ENCODE assay signal across 30 mouse cellular contexts in genomic region chr2:6537326-6537725, GRCm38 (mm10).
A peak's percentile ranks its signal among the peaks of the same experiment; 100 is the strongest.
DNase-seq lines count a peak whose midpoint lies in the region; ATAC-seq and TF ChIP-seq lines count a peak whose summit lies in the region.
"Had no signal": no experiment of that assay in that cellular context is flagged by ENCODE, and none has a peak within 500 bp of the region (broad histone marks: within the 10 kb centered on the region; RNA-seq: fewer than 3 reads in every experiment).

No protein-coding gene starts in this region.

- DNase-seq in forebrain, embryonic 14.5 days (ENCODE audit: low spot score): no peak
- no peak for DNase-seq in forebrain, embryonic 10.5 days (ENCODE audit: extremely low spot score, low spot score)
- no peak for DNase-seq in hindbrain, postnatal 0 days (ENCODE audit: low spot score)
- no peak for DNase-seq in hindbrain, embryonic 14.5 days (ENCODE audit: low spot score)
- DNase-seq in forebrain, postnatal 0 days: no peak
- no peak for DNase-seq in gastrocnemius, postnatal 14 days
- DNase-seq: adrenal gland, adult 8-10 months; cerebellum, adult 2 months; cerebellum, postnatal 14 days; gastrocnemius, adult 2 months; heart, postnatal 4 days; kidney, adult 18-20 months; kidney, postnatal 25 days; layer of hippocampus, postnatal 36 days; left cerebral cortex, postnatal 4 days; liver, embryonic 13.5 days; lung, postnatal 4 days; thymus, adult 2 months; thymus, postnatal 36 days had no signal

- H3K4me3 ChIP-seq in forebrain, embryonic 14.5 days (ENCODE audit: low read depth, low read length): no peak overlapping the region
- H3K4me3 ChIP-seq in forebrain, embryonic 10.5 days: no peak overlapping the region
- no peak overlapping the region for H3K4me3 ChIP-seq in hindbrain, postnatal 0 days (ENCODE audit: low read length)
- H3K4me3 ChIP-seq in hindbrain, embryonic 14.5 days (replicated peaks; ENCODE audit: low read length): no peak overlapping the region
- no peak overlapping the region for H3K4me3 ChIP-seq in midbrain, embryonic 16.5 days (ENCODE audit: low read depth, low read length)
- H3K4me3 ChIP-seq in midbrain, embryonic 13.5 days (replicated peaks): no peak overlapping the region
- no peak overlapping the region for H3K4me3 ChIP-seq in forebrain, postnatal 0 days (ENCODE audit: low read depth, low read length)
- H3K4me3 ChIP-seq: erythroblast, embryonic 14.5 days; gastrocnemius, adult 2 months; heart, embryonic 15.5 days; hindbrain, embryonic 13.5 days; kidney, embryonic 15.5 days; limb, embryonic 15.5 days; liver, embryonic 13.5 days; neural tube, embryonic 13.5 days; stomach, embryonic 15.5 days had no signal

- H3K9me3 ChIP-seq in forebrain, embryonic 14.5 days (replicated peaks; ENCODE audit: control insufficient read depth, low read length): no peaks in the 10 kb centered on the region
- H3K9me3 ChIP-seq in forebrain, embryonic 10.5 days: no peaks in the 10 kb centered on the region
- no peaks in the 10 kb centered on the region for H3K9me3 ChIP-seq in hindbrain, postnatal 0 days (ENCODE audit: low read length)
- no peaks in the 10 kb centered on the region for H3K9me3 ChIP-seq in hindbrain, embryonic 14.5 days (ENCODE audit: control insufficient read depth, low read length)
- H3K9me3 ChIP-seq in midbrain, embryonic 16.5 days (replicated peaks; ENCODE audit: control insufficient read depth, low read length, poor library complexity, severe bottlenecking): no peaks in the 10 kb centered on the region
- H3K9me3 ChIP-seq in midbrain, embryonic 13.5 days: no peaks in the 10 kb centered on the region
- no peaks in the 10 kb centered on the region for H3K9me3 ChIP-seq in forebrain, postnatal 0 days (ENCODE audit: low read length)
- H3K9me3 ChIP-seq: G1E; heart, embryonic 15.5 days; hindbrain, embryonic 13.5 days; kidney, embryonic 15.5 days; limb, embryonic 15.5 days; liver, embryonic 13.5 days; neural tube, embryonic 13.5 days; stomach, embryonic 15.5 days had no signal

- no peak overlapping the region for H3K9ac ChIP-seq in forebrain, embryonic 14.5 days (ENCODE audit: low read length)
- no peak overlapping the region for H3K9ac ChIP-seq in hindbrain, postnatal 0 days (replicated peaks; ENCODE audit: low read length)
- no peak overlapping the region for H3K9ac ChIP-seq in hindbrain, embryonic 14.5 days
- H3K9ac ChIP-seq in midbrain, embryonic 16.5 days (ENCODE audit: low read depth, low read length): no peak overlapping the region
- H3K9ac ChIP-seq in midbrain, embryonic 13.5 days (replicated peaks): no peak overlapping the region
- no peak overlapping the region for H3K9ac ChIP-seq in forebrain, postnatal 0 days
- H3K9ac ChIP-seq: heart, embryonic 15.5 days; hindbrain, embryonic 13.5 days; kidney, embryonic 15.5 days; limb, embryonic 15.5 days; liver, embryonic 13.5 days; neural tube, embryonic 13.5 days; stomach, embryonic 15.5 days had no signal

- intact Hi-C loops in gastrocnemius, postnatal 14 days (cut with DNase I; ENCODE audit: low total_unique reads): no loop called here

- TF ChIP-seq CTCF in hindbrain, postnatal 0 days (IDR thresholded peaks at IDR 0.05; ENCODE audit: low read depth): no peak
- no peak for TF ChIP-seq CTCF in forebrain, postnatal 0 days (IDR thresholded peaks at IDR 0.05; ENCODE audit: low read depth)

- no peak overlapping the region for H3K4me2 ChIP-seq in forebrain, embryonic 14.5 days (ENCODE audit: low read length)
- no peak overlapping the region for H3K4me2 ChIP-seq in hindbrain, postnatal 0 days (ENCODE audit: low read depth, low read length)
- H3K4me2 ChIP-seq in hindbrain, embryonic 14.5 days (replicated peaks): no peak overlapping the region
- H3K4me2 ChIP-seq in midbrain, embryonic 16.5 days (ENCODE audit: low read length): no peak overlapping the region
- H3K4me2 ChIP-seq in midbrain, embryonic 13.5 days (replicated peaks): no peak overlapping the region
- H3K4me2 ChIP-seq in forebrain, postnatal 0 days (ENCODE audit: low read depth): no peak overlapping the region
- H3K4me2 ChIP-seq: heart, embryonic 15.5 days; hindbrain, embryonic 13.5 days; kidney, embryonic 15.5 days; limb, embryonic 15.5 days; liver, embryonic 13.5 days; neural tube, embryonic 13.5 days; stomach, embryonic 15.5 days had no signal

- no peaks in the 10 kb centered on the region for H3K4me1 ChIP-seq in forebrain, embryonic 14.5 days (ENCODE audit: control insufficient read depth, insufficient read depth, low read length)
- no peaks in the 10 kb centered on the region for H3K4me1 ChIP-seq in forebrain, embryonic 10.5 days
- no peaks in the 10 kb centered on the region for H3K4me1 ChIP-seq in hindbrain, postnatal 0 days (ENCODE audit: insufficient read depth, low read length)
- H3K4me1 ChIP-seq in hindbrain, embryonic 14.5 days (replicated peaks; ENCODE audit: control insufficient read depth, insufficient read depth, low read length): no peaks in the 10 kb centered on the region
- H3K4me1 ChIP-seq in midbrain, embryonic 16.5 days (ENCODE audit: control insufficient read depth, insufficient read depth, low read length): peaks cover 6% of the 10 kb centered on the region; the same call in 1 of the 2 replicates
- H3K4me1 ChIP-seq in midbrain, embryonic 13.5 days (replicated peaks): no peaks in the 10 kb centered on the region
- no peaks in the 10 kb centered on the region for H3K4me1 ChIP-seq in forebrain, postnatal 0 days (ENCODE audit: insufficient read depth)
- H3K4me1 ChIP-seq: kidney, embryonic 15.5 days; limb, embryonic 15.5 days; liver, embryonic 13.5 days; neural tube, embryonic 13.5 days; stomach, embryonic 15.5 days had no signal

- 82% methylated on average over 3 of the region's 3 CpGs for WGBS in forebrain, embryonic 14.5 days
- WGBS in forebrain, embryonic 10.5 days: 90% methylated on average over 3 of the region's 3 CpGs
- 56% methylated on average over 3 of the region's 3 CpGs for WGBS in hindbrain, postnatal 0 days
- WGBS in hindbrain, embryonic 14.5 days: 79% methylated on average over 3 of the region's 3 CpGs
- 64% methylated on average over 3 of the region's 3 CpGs for WGBS in midbrain, embryonic 16.5 days
- 83% methylated on average over 3 of the region's 3 CpGs for whole genome bisulfite sequencing in midbrain, embryonic 13.5 days
- WGBS in forebrain, postnatal 0 days: 59% methylated on average over 3 of the region's 3 CpGs

- ATAC-seq in forebrain, embryonic 14.5 days: peak; percentile 35; the same call in 1 of the 2 replicates
- ATAC-seq in hindbrain, postnatal 0 days: peak; percentile 36; the same call in 1 of the 2 replicates
- no peak for ATAC-seq in hindbrain, embryonic 14.5 days (ENCODE audit: low FRiP score)
- ATAC-seq in midbrain, embryonic 16.5 days: 0 out of 2 replicates have a peak, but pooled peaks have one; percentile 31
- no peak for ATAC-seq in midbrain, embryonic 13.5 days
- peak; percentile 45 for ATAC-seq in forebrain, postnatal 0 days
- ATAC-seq: inflammation-experienced regulatory T-cells, adult 6 months had no signal

- no peaks in the 10 kb centered on the region for H3K27me3 ChIP-seq in forebrain, embryonic 14.5 days (replicated peaks; ENCODE audit: control insufficient read depth, insufficient read depth, low read length)
- no peaks in the 10 kb centered on the region for H3K27me3 ChIP-seq in forebrain, embryonic 10.5 days (ENCODE audit: poor library complexity, severe bottlenecking)
- no peaks in the 10 kb centered on the region for H3K27me3 ChIP-seq in hindbrain, postnatal 0 days (ENCODE audit: insufficient read depth, low read length)
- H3K27me3 ChIP-seq in hindbrain, embryonic 14.5 days (ENCODE audit: control insufficient read depth, insufficient read depth, low read length): no peaks in the 10 kb centered on the region
- no peaks in the 10 kb centered on the region for H3K27me3 ChIP-seq in midbrain, embryonic 16.5 days (ENCODE audit: control insufficient read depth, insufficient read depth, low read depth, low read length)
- H3K27me3 ChIP-seq in midbrain, embryonic 13.5 days: no peaks in the 10 kb centered on the region
- H3K27me3 ChIP-seq in forebrain, postnatal 0 days (ENCODE audit: insufficient read depth, low read length): no peaks in the 10 kb centered on the region
- H3K27me3 ChIP-seq: heart, embryonic 15.5 days; hindbrain, embryonic 13.5 days; kidney, embryonic 15.5 days; limb, embryonic 15.5 days; liver, embryonic 13.5 days; neural tube, embryonic 13.5 days; stomach, embryonic 15.5 days had no signal

- peaks cover 17% of the 10 kb centered on the region for H3K36me3 ChIP-seq in forebrain, embryonic 14.5 days (ENCODE audit: control insufficient read depth, insufficient read depth, low read length)
- 0 out of 2 replicates have a peak, but pooled peaks cover 6% of the 10 kb centered on the region for H3K36me3 ChIP-seq in forebrain, embryonic 10.5 days (replicated peaks)
- peaks cover 7% of the 10 kb centered on the region; the same call in 1 of the 2 replicates for H3K36me3 ChIP-seq in hindbrain, postnatal 0 days (ENCODE audit: insufficient read depth, low read length)
- H3K36me3 ChIP-seq in hindbrain, embryonic 14.5 days (replicated peaks; ENCODE audit: control insufficient read depth, insufficient read depth): peaks cover 6% of the 10 kb centered on the region
- H3K36me3 ChIP-seq in midbrain, embryonic 16.5 days (ENCODE audit: control insufficient read depth, insufficient read depth, low read length): 0 out of 2 replicates have a peak, but pooled peaks cover 3% of the 10 kb centered on the region
- peaks cover 5% of the 10 kb centered on the region for H3K36me3 ChIP-seq in midbrain, embryonic 13.5 days
- peaks cover 10% of the 10 kb centered on the region for H3K36me3 ChIP-seq in forebrain, postnatal 0 days (ENCODE audit: insufficient read depth)
- H3K36me3 ChIP-seq: G1E; heart, embryonic 15.5 days; kidney, embryonic 15.5 days; limb, embryonic 15.5 days; liver, embryonic 13.5 days; stomach, embryonic 15.5 days had no signal

- H3K27ac ChIP-seq in forebrain, embryonic 14.5 days (ENCODE audit: low read depth, low read length): no peak overlapping the region
- H3K27ac ChIP-seq in forebrain, embryonic 10.5 days: no peak overlapping the region
- no peak overlapping the region; the same call in 1 of the 2 replicates for H3K27ac ChIP-seq in hindbrain, postnatal 0 days
- no peak overlapping the region for H3K27ac ChIP-seq in hindbrain, embryonic 14.5 days
- H3K27ac ChIP-seq in midbrain, embryonic 16.5 days (ENCODE audit: low read length): no peak overlapping the region
- H3K27ac ChIP-seq in midbrain, embryonic 13.5 days: no peak overlapping the region
- peak overlapping the region; percentile 30; the same call in 1 of the 2 replicates for H3K27ac ChIP-seq in forebrain, postnatal 0 days (ENCODE audit: low read depth, low read length)
- H3K27ac ChIP-seq: gastrocnemius, adult 2 months; heart, embryonic 15.5 days; hindbrain, embryonic 13.5 days; kidney, embryonic 15.5 days; limb, embryonic 15.5 days; liver, embryonic 13.5 days; neural tube, embryonic 13.5 days; stomach, embryonic 15.5 days had no signal

Comparison
In these comparisons a context has a peak if more than half of its experiments do, and no peak if none do; other contexts are left out.
1. ATAC-seq: peak in forebrain, embryonic 14.5 days (single experiment), hindbrain, postnatal 0 days (single experiment), midbrain, embryonic 16.5 days (single experiment) and forebrain, postnatal 0 days (single experiment); none in hindbrain, embryonic 14.5 days (single experiment) and midbrain, embryonic 13.5 days (single experiment).